8 mouse cellular contexts compared by ENCODE assay signal in the genomic region with DNA sequence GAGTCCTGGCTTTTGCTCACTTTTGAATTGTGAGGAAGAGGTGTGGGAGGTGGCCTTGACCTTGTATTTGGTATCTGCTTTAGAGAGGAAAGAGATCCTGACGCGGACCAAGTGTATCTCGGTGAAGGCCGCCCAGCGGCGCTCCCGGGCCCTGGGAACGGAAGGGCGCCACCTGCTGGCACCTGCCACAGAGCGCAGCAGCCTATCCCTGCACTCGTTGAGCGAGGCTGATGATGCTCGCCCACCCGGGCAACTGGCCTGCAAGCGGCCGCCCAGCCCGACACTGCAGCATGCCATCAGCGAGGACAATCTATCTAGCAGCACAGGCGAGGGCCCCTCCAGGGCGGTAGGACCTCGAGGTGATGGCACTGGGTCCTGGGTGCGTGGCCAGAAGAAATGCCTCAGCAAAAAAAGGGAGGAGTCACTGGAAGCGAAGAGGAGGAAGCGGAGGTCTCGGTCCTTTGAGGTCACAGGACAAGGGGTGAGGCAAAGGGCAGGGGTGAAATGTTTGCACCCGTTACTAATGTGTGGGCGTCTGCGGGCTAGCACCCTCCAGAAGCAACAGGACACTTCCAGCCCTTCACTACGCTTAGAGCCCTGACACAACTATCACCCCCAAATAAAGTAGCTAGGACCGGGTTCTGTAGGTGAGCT. TPM values are rescaled to one million over a fixed set of nuclear protein-coding genes. Genes with fewer than 3 reads are reported as not detected.
DNase-seq lines count a peak whose midpoint lies in the region; ATAC-seq lines count a peak whose summit lies in the region.

No protein-coding gene starts in this region.

- H3K36me3 ChIP-seq in forebrain, embryonic 11.5 days (ENCODE audit: control insufficient read depth, insufficient read depth, low read length) = no peaks in the 10 kb centered on the region
- H3K36me3 ChIP-seq in heart, embryonic 15.5 days = no peaks in the 10 kb centered on the region
- no peaks in the 10 kb centered on the region for H3K36me3 ChIP-seq in neural tube, embryonic 14.5 days (ENCODE audit: control insufficient read depth, insufficient read depth, low read length)

- 12% methylated on average over 30 of the region's 30 CpGs for WGBS in forebrain, embryonic 11.5 days
- WGBS in heart, embryonic 15.5 days = 11% methylated on average over 30 of the region's 30 CpGs
- whole genome bisulfite sequencing in neural tube, embryonic 14.5 days = 10% methylated on average over 30 of the region's 30 CpGs

- no peak overlapping the region for H3K9ac ChIP-seq in forebrain, embryonic 11.5 days (ENCODE audit: low read length)
- H3K9ac ChIP-seq in heart, embryonic 15.5 days = no peak overlapping the region
- no peak overlapping the region for H3K9ac ChIP-seq in neural tube, embryonic 14.5 days (replicated peaks; ENCODE audit: low read depth, low read length)

- H3K27ac ChIP-seq in brown adipose tissue, adult 24 weeks (replicated peaks; ENCODE audit: low read depth, low read length) = no peak overlapping the region
- no peak overlapping the region for H3K27ac ChIP-seq in forebrain, embryonic 11.5 days (ENCODE audit: low read depth, low read length)
- H3K27ac ChIP-seq in heart, embryonic 15.5 days = no peak overlapping the region
- no peak overlapping the region for H3K27ac ChIP-seq in neural tube, embryonic 14.5 days (ENCODE audit: low read depth, low read length)

- no peaks in the 10 kb centered on the region for H3K4me1 ChIP-seq in brown adipose tissue, adult 24 weeks (ENCODE audit: control insufficient read depth, insufficient read depth, insufficient read length, low read length)
- H3K4me1 ChIP-seq in forebrain, embryonic 11.5 days (replicated peaks; ENCODE audit: control insufficient read depth, insufficient read depth, low read length) = peaks cover 32% of the 10 kb centered on the region
- peaks cover 33% of the 10 kb centered on the region for H3K4me1 ChIP-seq in heart, embryonic 15.5 days (replicated peaks)
- H3K4me1 ChIP-seq in neural tube, embryonic 14.5 days (ENCODE audit: control insufficient read depth, insufficient read depth, low read length) = peaks cover 13% of the 10 kb centered on the region

- peak overlapping the region; percentile 32; the same call in 1 of the 2 replicates for H3K4me2 ChIP-seq in forebrain, embryonic 11.5 days (ENCODE audit: low read depth, low read length, severe bottlenecking)
- peak overlapping the region; percentile 47 for H3K4me2 ChIP-seq in heart, embryonic 15.5 days
- H3K4me2 ChIP-seq in neural tube, embryonic 14.5 days (ENCODE audit: low read depth, low read length) = peak overlapping the region; percentile 41

- H3K4me3 ChIP-seq in brown adipose tissue, adult 24 weeks (ENCODE audit: insufficient read depth, low read depth, low read length) = peak overlapping the region; percentile 25; the same call in 1 of the 2 replicates
- no peak overlapping the region for H3K4me3 ChIP-seq in forebrain, embryonic 11.5 days (ENCODE audit: low read depth, low read length)
- H3K4me3 ChIP-seq in heart, embryonic 15.5 days = peak overlapping the region; percentile 20; the same call in 1 of the 2 replicates
- H3K4me3 ChIP-seq in neural tube, embryonic 14.5 days (ENCODE audit: low read depth, low read length) = no peak overlapping the region

- H3K9me3 ChIP-seq in forebrain, embryonic 11.5 days (ENCODE audit: control insufficient read depth, low read length) = no peaks in the 10 kb centered on the region
- H3K9me3 ChIP-seq in heart, embryonic 15.5 days (replicated peaks) = no peaks in the 10 kb centered on the region
- H3K9me3 ChIP-seq in neural tube, embryonic 14.5 days (ENCODE audit: control insufficient read depth, low read length) = no peaks in the 10 kb centered on the region

- peak; percentile 59; the same call in 1 of the 2 replicates for ATAC-seq in forebrain, embryonic 11.5 days (replicated peaks; ENCODE audit: low FRiP score)
- ATAC-seq in heart, embryonic 15.5 days (replicated peaks; ENCODE audit: insufficient number of reproducible peaks, insufficient read depth, low FRiP score, low read depth) = no peak
- peak; percentile 56; the same call in 1 of the 2 replicates for ATAC-seq in neural tube, embryonic 14.5 days (ENCODE audit: low read depth)

- peak; percentile 68 for DNase-seq in CD4-positive helper T cell, adult 2 months (ENCODE audit: low read depth, low spot score)
- peak; percentile 94 for DNase-seq in forebrain, embryonic 11.5 days (ENCODE audit: low spot score)
- DNase-seq in kidney, postnatal 14 days = peak; percentile 83
- peak; percentile 63 to 69 for DNase-seq in lung, adult 18-20 months
- peak; percentile 77 for DNase-seq in testis, postnatal 14 days (ENCODE audit: low spot score)

- peaks cover 57% of the 10 kb centered on the region for H3K27me3 ChIP-seq in forebrain, embryonic 11.5 days (ENCODE audit: control insufficient read depth, insufficient read depth, low read length)
- peaks cover 100% of the 10 kb centered on the region for H3K27me3 ChIP-seq in heart, embryonic 15.5 days
- H3K27me3 ChIP-seq in neural tube, embryonic 14.5 days (ENCODE audit: control insufficient read depth, insufficient read depth, low read length) = peaks cover 3% of the 10 kb centered on the region; the same call in 1 of the 2 replicates

RNA-seq across cellular contexts. Expression of a gene that starts 6.6 kb away (rescaled TPM):
- polyA plus RNA-seq in brown adipose tissue, adult 24 weeks (2012; ENCODE audit: insufficient read depth, insufficient read length, missing spikeins) = not detected in 2 replicates
- 42.2 and 47.3 TPM in 2 replicates for polyA plus RNA-seq in forebrain, embryonic 11.5 days (2014; fragmentation: Nextera tagmentation; extraction: Ambion mirVana)
- polyA plus RNA-seq in heart, embryonic 15.5 days (2015; fragmentation: Nextera tagmentation; extraction: Ambion mirVana) = 0.08 and 0.46 TPM in 2 replicates
- polyA plus RNA-seq in neural tube, embryonic 14.5 days (2014; fragmentation: Nextera tagmentation; extraction: Ambion mirVana) = 18.8 and 20.4 TPM in 2 replicates

RNA-seq across cellular contexts. Expression of a gene that starts 9.5 kb away (rescaled TPM):
- not detected in 2 replicates for polyA plus RNA-seq in brown adipose tissue, adult 24 weeks (2012; ENCODE audit: insufficient read depth, insufficient read length, missing spikeins)
- polyA plus RNA-seq in forebrain, embryonic 11.5 days (2014; fragmentation: Nextera tagmentation; extraction: Ambion mirVana) = not detected in 2 replicates
- polyA plus RNA-seq in heart, embryonic 15.5 days (2015; fragmentation: Nextera tagmentation; extraction: Ambion mirVana) = not detected in 2 replicates
- not detected in 2 replicates for polyA plus RNA-seq in neural tube, embryonic 14.5 days (2014; fragmentation: Nextera tagmentation; extraction: Ambion mirVana)

RNA-seq across cellular contexts. Expression of a gene that starts 24.0 kb away (rescaled TPM):
- polyA plus RNA-seq in brown adipose tissue, adult 24 weeks (2012; ENCODE audit: insufficient read depth, insufficient read length, missing spikeins) = 0.99 TPM in 1 of 2 replicates, not detected in the other
- 0.83 and 1.2 TPM in 2 replicates for polyA plus RNA-seq in forebrain, embryonic 11.5 days (2014; fragmentation: Nextera tagmentation; extraction: Ambion mirVana)
- polyA plus RNA-seq in heart, embryonic 15.5 days (2015; fragmentation: Nextera tagmentation; extraction: Ambion mirVana) = 0.16 and 0.33 TPM in 2 replicates
- 0.56 and 0.99 TPM in 2 replicates for polyA plus RNA-seq in neural tube, embryonic 14.5 days (2014; fragmentation: Nextera tagmentation; extraction: Ambion mirVana)

Comparison
In these comparisons a context has a peak if more than half of its experiments do, and no peak if none do; other contexts are left out.
1. H3K4me3 ChIP-seq: peak in brown adipose tissue, adult 24 weeks (single experiment) and heart, embryonic 15.5 days (single experiment); none in forebrain, embryonic 11.5 days (single experiment) and neural tube, embryonic 14.5 days (single experiment).
2. RNA of a gene that starts 6.6 kb away (polyA plus RNA-seq): 42.2 to 47.3 TPM in forebrain, embryonic 11.5 days and 18.8 to 20.4 TPM in neural tube, embryonic 14.5 days; 0.08 to 0.46 TPM in heart, embryonic 15.5 days and not detected in brown adipose tissue, adult 24 weeks; every median in the first group is over 10 times any median in the second.
3. Peak in every context shown above with its lines, with median percentiles within 50 percentile points of each other: DNase-seq and H3K4me2 ChIP-seq.